Mouse (Mus musculus): ENCODE data around the gene 6030452D12Rik. TPM values are rescaled to one million over a fixed set of nuclear protein-coding genes. Genes with fewer than 3 reads are reported as not detected.

The 6030452D12Rik gene
- not detected for total RNA-seq (2021)

DNA sequence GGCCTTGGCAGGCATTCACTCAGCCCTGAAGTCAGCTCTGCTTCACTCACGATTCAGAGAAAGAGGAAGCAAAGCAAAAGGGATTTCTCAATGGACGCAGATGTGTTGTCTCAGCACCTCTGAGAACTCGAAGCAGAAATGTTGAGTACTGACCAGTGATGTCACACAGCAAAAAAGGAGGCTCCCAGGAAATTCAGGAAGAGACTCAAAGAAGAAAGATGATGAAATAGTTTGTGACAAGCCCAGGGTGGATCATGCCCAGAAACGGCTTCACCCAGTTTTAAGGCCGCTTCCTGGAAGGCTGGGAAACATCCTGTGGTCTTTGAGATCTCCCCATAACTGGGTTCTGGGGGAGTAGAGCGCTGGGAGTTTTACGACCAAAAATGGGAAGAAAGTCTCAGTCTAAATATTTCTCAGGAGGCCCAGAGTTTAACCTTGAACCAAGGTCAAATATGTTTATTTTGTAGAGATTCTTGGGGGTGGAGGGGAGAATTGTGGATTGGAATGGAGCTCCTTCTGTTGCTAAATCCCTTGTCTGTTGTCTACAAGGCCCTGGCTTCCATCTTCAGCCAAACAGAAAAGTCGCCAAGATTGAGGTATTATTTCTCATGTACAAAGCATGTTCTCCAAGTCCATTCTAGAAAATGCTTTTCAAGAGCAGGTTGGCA is at the start of gene 6030452D12Rik:
6030452D12Rik (plus strand) TSS at position 505 of the 668 bp plus-strand sequence.
- no peak for DNase-seq (ENCODE audit: low spot score in 2 of 2)
- intact Hi-C loops (cut with DNase I), result no loop called here

DNA sequence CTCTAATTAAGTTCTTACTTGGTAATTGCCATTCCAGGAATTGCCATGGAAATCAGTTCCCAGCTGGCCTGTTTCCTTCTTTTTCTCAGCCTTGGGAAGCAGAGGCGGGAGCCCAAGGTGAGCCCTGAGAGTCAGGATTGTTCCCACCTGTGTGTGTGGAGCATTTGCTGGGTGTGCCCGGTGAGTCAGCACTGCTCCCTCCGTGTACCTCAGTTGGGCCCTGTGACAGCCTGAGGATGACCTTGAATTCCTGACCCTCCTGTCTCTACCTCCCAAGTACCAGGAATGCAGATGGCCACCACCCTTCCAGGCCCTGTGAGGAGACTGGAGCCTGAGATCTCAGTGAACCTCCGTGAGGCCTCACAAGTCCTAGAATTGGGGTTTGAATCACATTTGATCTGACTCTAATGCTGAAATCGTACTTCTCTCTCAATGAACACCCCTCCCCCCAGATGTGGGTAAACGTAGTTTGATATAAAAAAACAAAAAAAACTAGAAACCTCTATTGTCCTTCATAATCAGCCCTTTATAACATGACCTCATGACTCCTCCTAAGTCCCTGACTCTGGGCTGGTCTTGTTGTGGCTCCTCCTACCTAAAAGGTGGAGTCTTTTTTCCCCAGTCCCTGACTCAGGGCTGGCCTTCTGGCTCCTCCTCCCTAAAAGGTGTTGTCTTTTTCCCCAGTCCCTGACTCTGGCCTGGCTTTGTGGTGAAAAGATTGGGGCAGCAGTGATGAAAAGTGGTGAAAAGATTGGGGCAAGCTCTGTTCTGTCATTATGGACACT is 48.8 kb upstream of the 6030452D12Rik start:
- intact Hi-C loops (cut with DNase I), result no loop called here
- DNase-seq (ENCODE audit: low spot score in 2 of 2), result no peak

DNA sequence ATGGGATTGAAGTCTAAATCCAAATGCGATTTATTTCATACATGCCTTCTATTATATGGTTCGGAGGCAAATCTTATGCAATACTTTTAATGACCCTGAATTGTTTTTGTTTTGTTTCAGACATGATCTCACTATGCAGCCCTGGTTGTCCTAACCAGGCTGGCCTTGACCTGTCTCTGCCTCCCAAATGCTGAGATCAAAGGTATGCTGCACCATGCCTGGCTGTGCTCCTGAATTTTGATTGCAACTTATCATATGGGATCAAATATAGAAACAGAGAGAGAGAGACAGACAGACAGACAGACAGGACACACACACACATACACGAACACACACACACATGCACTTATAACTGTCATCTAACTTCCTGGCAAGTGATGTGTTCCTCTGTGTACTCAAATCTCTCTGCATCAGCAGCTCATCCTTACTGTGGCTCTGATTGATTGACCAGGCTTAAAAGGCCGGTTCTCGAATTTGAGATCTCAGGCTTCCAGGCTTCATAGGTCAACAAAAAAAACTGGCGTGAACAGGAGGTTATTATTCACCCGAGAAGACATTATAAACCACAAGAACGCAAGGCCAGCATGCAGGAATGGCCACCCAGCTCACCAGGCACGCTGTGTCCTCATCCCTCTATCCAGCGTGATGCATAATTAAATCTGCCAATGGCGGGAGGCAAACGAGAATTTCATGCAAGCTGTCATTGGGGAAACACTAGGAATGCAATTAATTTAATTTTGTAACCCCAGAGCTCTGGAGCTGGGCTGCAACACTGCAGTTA is 47.4 kb upstream of the 6030452D12Rik start:
- intact Hi-C loops (cut with DNase I), result no loop called here
- no peak for DNase-seq (ENCODE audit: low spot score in 2 of 2)

DNA sequence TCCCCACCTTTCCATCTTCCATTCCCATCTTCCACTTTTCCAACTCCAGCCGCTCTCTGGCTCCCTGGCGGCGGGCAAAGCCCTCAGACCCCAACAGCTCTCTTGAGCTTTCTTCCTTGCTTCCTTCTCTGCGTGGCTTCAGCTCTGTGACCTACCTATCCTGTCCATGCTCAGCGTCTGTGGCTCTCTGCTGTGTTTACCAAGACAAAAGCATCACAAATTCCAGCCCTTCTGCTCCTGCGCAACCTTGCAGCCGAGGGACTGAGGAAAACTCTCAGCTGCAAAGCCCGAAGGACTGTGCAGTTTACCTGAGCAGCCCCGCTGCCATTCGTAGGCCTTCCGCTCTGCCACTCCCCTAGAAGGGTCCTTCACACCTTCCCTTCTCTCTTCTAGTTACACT is 46.3 kb upstream of the 6030452D12Rik start:
- no peak for DNase-seq (ENCODE audit: low spot score in 2 of 2)
- intact Hi-C loops (cut with DNase I), result no loop called here

DNA sequence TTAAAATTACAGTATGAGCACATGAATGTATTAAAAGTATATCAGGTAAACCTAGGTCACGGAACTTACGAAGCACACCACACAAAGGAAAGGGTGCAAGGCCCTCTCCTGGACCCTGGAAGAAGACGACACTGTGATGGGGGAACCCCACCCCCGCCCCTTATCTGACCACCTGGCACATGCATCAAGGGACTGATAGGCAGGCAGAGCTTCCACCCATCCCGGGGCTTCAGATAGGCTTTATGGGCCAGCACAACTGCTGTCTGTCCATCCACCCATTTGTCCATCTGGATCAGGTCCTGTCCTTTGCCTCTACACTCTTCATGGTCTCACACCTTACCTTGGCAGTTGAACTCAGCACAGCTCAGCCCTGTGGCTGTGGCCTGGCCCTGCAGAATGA is 38.2 kb upstream of the 6030452D12Rik start:
- intact Hi-C loops (cut with DNase I), result no loop called here
- DNase-seq (ENCODE audit: low spot score in 2 of 2), result no peak

DNA sequence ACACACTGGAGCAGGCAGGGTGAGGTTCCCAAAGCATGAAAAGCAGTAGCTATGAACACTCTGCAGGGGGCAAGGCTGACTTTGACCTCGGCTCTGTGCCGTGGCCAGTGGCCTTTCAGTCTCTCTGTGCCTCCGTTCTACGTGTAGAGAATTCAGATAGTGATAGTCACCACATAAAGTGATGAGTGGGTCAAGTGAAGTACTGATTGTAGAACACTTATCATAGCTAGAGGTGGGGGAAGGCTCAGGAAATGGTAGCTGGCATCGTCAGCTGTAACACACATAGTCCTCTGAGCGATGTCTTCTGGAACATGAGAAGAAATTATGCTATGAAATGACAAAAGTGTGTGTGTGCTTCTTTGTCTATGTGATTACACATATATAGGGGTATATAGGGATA is 36.5 kb upstream of the 6030452D12Rik start:
- DNase-seq (ENCODE audit: low spot score in 2 of 2), result no peak
- intact Hi-C loops (cut with DNase I), result no loop called here

DNA sequence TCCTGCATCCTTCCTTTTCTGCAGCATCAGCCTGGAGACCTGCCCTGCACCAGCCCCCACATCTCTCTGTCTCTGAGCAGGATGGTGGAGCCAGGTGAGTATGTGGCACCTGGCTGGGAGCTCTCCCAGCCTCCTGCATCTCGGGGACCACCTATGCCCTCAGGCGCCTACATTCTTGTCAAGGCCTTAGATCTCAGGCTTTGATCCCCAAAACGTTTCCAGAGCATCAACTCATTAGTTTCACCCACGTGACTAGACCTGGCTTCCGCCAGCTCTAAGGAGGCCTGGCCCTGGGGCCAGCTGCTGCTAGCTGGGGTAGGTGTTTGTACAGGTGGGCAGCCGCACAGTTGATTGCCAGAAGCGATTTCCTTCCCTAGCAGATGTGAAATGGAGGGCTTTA is 30.8 kb upstream of the 6030452D12Rik start:
- DNase-seq (ENCODE audit: low spot score in 2 of 2), result no peak
- intact Hi-C loops (cut with DNase I), result no loop called here

DNA sequence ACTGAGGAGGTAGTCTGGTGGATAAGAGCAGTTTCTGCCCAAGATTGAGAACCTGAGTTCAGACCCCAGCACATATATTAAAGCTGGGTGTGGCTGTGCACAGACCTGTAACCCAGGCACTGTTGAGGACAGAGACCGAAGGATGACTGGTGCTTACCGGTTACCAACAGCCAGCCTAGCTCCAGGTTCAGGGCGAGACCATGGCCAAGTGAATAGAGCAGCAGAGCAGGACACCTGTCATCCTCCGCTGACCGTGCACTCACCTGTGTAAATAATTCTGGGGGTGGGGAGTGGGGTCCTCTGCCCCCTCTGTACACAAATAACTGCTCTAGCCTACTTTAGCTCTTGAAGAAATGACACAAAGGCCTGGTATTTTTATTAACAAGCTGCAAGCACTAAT is 26.3 kb upstream of the 6030452D12Rik start:
- intact Hi-C loops (cut with DNase I), result no loop called here
- DNase-seq (ENCODE audit: low spot score in 2 of 2), result no peak

DNA sequence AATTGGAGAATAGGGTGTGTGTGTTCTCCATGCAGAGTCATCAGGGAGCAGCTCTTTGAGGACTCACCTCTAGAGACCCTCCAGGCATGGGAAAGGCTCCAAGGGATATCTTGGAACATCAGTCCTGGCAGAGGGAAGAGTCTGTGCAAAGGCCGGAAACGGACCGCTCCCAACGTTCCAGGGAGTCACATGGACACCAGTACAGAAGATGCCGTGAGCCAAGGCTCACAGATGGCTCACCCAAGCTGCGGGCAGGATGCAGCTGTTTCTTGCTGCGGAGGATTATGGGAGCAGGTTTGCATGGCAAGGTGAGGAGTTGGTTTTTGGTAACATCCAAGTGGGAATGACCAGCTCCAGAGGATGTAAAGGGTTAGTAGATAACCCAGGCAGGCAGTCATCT is 3.9 kb downstream of the 6030452D12Rik start:
- DNase-seq (ENCODE audit: low spot score in 2 of 2), result no peak
- intact Hi-C loops (cut with DNase I), result no loop called here

DNA sequence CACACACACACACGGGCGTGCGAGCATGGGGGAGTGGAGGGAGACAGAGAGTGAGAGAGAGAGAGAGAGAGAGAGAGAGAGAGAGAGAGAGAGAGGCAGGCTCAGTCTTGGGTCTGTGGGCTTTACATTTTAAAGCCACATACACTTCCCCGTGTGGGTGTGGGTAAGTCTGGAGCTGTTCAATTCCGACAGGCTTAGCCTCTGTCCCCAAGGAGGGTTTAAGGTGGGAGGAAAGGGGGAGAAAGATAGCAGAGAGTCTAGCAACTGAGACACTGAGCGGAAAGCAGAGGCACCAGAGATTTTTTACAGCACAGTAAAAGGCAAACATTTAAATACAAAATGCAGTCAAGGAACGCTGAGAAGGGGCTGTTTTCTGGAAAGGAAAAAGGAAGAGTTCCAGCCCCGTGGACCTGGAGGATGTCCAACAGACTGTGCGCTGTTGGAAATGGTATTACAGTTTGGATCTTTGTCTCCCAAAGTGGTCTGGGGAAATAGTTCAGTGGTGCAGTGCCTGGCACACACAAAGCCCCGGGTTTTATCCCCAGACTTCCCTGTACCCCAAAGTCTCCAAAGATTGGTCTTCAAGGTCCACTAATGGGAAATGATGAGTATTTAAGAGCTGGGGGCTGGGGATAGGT is 5.1 kb downstream of the 6030452D12Rik start:
- DNase-seq (ENCODE audit: low spot score in 2 of 2), result no peak
- intact Hi-C loops (cut with DNase I), result no loop called here

DNA sequence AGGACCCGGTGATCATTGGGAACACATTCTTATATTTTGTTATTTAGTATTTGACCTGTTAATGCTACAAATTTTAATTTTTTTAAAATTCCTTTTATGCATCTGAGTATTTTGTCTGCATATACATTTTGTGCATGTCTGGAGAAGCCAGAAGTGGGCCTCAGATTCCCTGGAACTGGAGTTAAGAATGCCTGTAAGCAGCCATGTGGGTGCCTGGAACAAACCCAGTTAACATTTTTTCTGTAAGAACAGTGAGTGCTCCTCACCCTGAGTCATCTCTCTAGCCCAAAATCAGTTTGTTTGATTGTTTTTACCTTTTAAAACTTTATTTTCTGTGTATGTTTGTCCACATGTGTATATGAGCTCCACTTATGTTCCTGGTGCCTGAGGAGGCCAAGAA is 5.8 kb downstream of the 6030452D12Rik start:
- intact Hi-C loops (cut with DNase I), result no loop called here
- no peak for DNase-seq (ENCODE audit: low spot score in 2 of 2)

DNA sequence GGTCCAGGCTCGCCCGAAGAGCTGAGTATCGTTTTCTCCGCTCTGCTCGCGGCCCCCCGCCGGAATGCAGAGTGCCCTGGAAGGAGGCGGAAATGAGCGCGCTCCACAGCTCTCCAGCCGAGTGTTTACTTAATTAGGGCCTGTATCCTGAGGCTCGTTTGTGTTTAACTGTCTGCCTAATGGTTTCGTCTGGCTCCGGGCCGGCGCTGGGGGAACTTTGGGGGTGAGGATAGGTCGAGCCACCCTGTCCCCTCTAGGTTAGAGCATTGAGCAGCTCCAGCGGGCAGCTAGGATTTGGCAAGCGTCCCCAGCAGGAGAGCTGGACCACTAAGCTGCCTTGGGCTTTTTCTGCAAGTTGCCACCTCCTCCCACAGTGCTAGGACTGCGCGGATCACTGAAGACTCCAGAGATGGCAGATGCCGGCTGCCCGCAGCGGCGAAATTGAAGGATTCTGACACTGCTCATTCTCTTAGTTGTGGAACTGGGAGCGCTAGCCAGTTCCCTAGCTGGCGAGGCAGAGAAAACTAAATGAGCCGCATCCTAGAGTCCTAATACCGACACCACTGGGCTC is 7.5 kb downstream of the 6030452D12Rik start:
- intact Hi-C loops (cut with DNase I), result no loop called here
- peak in 1 of 2 experiments; percentile 15 for DNase-seq (ENCODE audit: low spot score in 2 of 2)

DNA sequence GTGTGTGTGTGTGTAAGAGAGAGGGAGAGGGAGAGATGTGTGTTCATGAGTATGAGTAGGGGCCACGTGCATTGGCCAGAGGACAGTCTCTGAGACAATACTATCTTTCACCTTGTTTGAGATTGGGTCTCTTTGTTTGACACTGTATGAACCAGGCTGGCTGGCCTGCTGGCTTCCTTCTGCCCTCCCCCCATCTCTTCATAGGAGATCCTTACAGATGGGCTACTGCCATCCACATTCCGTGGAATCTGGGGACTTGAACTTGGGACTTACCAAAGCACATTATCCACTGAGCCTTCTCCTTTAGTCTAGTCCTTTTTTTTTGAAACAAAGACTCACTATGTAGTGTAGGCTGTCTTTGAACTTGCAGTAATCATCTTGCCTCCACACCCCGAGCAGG is 8.1 kb downstream of the 6030452D12Rik start:
- intact Hi-C loops (cut with DNase I), result no loop called here
- no peak for DNase-seq (ENCODE audit: low spot score in 2 of 2)

DNA sequence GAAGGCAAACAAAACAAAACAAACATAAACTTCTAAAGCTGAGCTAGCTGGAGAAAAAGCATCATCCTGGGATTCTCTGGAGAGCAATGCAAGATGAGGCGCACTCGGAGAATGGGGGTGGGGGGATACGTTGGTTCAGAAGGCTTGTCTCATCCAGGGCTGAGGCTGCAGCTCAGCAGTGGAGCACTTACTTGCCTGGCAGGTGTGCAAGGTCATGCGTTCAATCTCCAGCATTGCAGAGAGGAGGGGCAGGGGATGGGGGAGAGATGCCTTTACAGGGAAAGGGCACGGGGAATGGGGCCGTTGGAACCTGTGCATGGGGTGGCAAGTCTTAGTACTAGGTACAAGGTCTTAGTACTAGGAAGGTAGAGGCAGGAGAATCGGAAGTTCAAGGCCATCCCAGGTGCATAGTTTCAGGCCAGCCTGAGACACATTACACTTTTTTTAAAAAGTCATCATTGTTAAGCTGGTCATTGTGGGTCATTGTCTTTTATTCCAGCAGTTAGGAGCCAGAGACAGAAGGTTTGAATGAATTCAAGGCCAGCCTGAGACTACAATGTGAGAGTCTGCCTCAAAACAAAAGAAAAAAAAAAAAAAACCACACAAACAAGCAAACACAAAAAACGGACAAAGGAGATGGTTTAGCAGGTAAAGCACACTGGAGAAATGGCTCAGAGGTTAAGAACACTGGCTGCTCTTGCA is 8.9 kb downstream of the 6030452D12Rik start:
- intact Hi-C loops (cut with DNase I), result no loop called here
- no peak for DNase-seq (ENCODE audit: low spot score in 2 of 2)

DNA sequence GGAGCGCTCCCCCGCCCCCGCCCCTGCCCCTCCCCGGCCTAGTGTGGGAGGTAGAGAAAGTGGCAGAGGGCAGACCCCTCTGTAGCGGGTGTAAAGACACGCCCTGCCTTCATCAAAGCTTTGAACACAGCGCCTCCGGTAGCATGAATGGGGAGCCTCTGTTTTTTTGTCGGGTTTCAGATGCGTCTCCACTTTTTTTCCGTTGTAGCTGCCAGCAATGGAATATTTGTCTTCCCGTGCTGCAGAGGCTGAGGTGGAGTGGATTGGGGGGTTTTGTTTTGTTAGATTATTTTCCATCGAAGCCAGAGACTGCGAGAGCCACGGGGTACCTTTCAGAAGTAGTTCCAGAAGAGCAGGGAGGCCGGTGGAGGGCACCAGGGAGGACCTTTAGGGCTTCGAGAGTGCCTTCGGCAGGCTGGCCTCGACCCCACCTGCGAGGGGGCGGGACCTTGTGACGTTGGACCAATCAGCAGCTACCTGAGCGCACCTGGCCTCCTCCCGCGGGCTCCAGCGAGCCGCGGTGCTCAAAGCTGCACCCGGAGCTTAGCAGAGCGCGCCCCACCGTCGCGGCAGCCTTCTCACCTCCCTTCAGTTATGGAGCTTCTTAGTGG is 10.1 kb downstream of the 6030452D12Rik start, which contains the start of gene Cdh3:
Cdh3 (plus strand) TSS at position 527 of the 611 bp plus-strand sequence.
- no peak for DNase-seq (ENCODE audit: low spot score in 2 of 2)
- intact Hi-C loops (cut with DNase I), result no loop called here

DNA sequence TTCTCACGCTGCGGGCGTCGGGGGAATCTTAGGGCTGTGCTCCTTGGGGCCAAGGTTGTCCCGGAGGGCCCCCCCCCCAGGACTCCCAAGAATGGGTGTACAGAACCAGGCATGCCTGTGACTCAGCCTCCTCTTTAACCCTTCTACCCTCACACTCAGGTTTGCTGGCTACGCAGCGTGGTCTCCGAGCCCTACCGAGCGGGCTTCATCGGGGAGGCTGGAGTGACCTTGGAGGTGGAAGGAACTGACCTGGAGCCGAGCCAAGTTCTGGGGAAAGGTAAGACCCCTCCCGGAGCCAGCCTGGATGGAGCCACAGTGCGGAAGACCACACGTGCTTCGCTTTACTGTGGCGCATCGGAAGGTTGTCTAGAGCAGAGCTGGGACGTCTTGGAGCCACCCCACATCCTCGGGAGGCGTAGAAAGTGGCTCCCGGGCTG is 10.8 kb downstream of the 6030452D12Rik start:
- DNase-seq (ENCODE audit: low spot score in 2 of 2), result no peak
- intact Hi-C loops (cut with DNase I), result no loop called here

DNA sequence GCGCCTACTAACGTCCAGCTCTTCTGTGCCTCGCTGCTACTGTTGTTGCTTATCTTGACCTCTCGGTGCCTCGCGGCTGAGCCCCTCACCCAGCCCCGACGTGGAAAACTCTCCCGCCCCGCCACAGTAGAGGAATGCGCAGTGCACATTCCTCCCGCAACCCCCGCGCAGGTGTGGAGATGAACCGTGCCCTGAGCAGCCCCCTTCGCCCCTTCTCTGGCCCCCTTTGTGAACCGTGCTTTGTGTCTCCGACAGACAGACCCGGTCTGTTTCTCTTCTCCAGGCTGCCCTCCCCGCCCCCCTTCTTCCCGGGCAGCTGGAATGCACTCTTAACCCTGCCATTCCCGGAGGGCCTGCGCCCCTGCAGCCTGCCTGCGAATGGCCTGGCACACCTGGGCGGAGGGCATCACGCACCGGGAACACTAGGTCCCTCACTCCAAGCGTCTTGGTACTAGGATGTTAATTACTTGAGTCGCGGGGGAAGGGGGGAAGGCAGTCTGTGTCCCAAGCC is 11.3 kb downstream of the 6030452D12Rik start:
- no peak for DNase-seq (ENCODE audit: low spot score in 2 of 2)
- intact Hi-C loops (cut with DNase I), result no loop called here

DNA sequence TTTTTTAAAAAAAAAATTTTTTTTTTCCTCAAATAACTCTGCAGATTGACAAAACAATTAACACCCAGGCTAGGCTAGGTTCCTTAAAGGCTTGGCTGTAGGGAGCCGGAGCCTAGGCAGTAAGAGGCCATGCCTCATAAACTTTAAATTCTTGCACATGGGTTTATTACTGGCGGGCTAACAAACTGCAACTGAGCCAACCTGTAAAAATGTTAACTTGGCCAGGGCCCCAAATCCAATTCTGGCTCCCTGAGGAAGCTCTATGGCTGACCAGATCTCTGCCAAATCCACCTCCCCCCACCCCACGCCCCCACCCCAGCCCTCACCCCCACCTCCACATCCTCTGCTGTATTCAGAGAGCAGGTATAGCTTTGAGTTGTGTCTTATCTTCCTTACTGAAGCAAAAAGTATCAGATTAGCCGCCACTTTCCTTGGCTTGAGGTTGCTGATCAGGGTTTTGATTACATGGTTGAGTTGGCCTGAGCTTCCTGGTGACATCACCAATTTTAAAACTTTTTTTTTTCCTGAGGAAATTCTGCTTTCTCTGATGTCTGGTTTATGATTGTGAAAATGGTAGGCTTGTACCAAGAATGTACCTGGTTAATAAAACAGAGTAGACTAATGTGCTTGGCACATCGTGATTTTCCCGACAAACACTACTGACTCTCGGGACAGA is 12.3 kb downstream of the 6030452D12Rik start:
- intact Hi-C loops (cut with DNase I), result no loop called here

More for the DNA sequence above, 12.3 kb downstream of the 6030452D12Rik start:
- no peak for DNase-seq (ENCODE audit: low spot score in 2 of 2)
